In genomic region chr9:65202165-65202754, GRCm38 (mm10) we compare ENCODE assay signal across 9 mouse cellular contexts. TPM values are rescaled to one million over a fixed set of nuclear protein-coding genes. Genes with fewer than 3 reads are reported as not detected.
DNase-seq lines count a peak whose midpoint lies in the region; ATAC-seq and TF ChIP-seq lines count a peak whose summit lies in the region.
"Had no signal": no experiment of that assay in that cellular context is flagged by ENCODE, and none has a peak within 500 bp of the region (broad histone marks: within the 10 kb centered on the region; RNA-seq: fewer than 3 reads in every experiment).

No protein-coding gene starts in this region.

- WGBS in kidney, adult 2 months, result 30% methylated on average over 11 of the region's 11 CpGs
- 21% methylated on average over 11 of the region's 11 CpGs for WGBS in hindbrain, postnatal 0 days
- WGBS in midbrain, embryonic 14.5 days, result 18% methylated on average over 11 of the region's 11 CpGs

- no peak for TF ChIP-seq POLR2A in kidney, adult 2 months (IDR thresholded peaks at IDR 0.05; ENCODE audit: low read depth, low read length)

- peak overlapping the region; percentile 56; the same call in 1 of the 2 replicates for H3K27ac ChIP-seq in kidney, adult 2 months (ENCODE audit: insufficient read depth, low read depth, low read length)
- peak overlapping the region; percentile 97 for H3K27ac ChIP-seq in brown adipose tissue, adult 24 weeks (replicated peaks; ENCODE audit: low read depth, low read length)
- peak overlapping the region; percentile 82 for H3K27ac ChIP-seq in hindbrain, postnatal 0 days
- H3K27ac ChIP-seq in midbrain, embryonic 14.5 days (replicated peaks; ENCODE audit: low read depth, low read length), result peak overlapping the region; percentile 90

- H3K4me3 ChIP-seq in kidney, adult 2 months (ENCODE audit: insufficient read depth, low read depth, low read length), result peak overlapping the region; percentile 53
- peak overlapping the region; percentile 83 for H3K4me3 ChIP-seq in brown adipose tissue, adult 24 weeks (ENCODE audit: insufficient read depth, low read depth, low read length)
- H3K4me3 ChIP-seq in hindbrain, postnatal 0 days (ENCODE audit: low read length), result peak overlapping the region; percentile 41
- H3K4me3 ChIP-seq in midbrain, embryonic 14.5 days (replicated peaks; ENCODE audit: low read depth, low read length), result peak overlapping the region; percentile 42

- peak overlapping the region; percentile 66 for H3K9ac ChIP-seq in hindbrain, postnatal 0 days (replicated peaks; ENCODE audit: low read length)
- peak overlapping the region; percentile 68 for H3K9ac ChIP-seq in midbrain, embryonic 14.5 days (replicated peaks; ENCODE audit: low read length)

- no peaks in the 10 kb centered on the region for H3K27me3 ChIP-seq in kidney, adult 2 months (replicated peaks; ENCODE audit: control insufficient read depth, insufficient read depth, low read length)
- no peaks in the 10 kb centered on the region for H3K27me3 ChIP-seq in hindbrain, postnatal 0 days (ENCODE audit: insufficient read depth, low read length)
- no peaks in the 10 kb centered on the region for H3K27me3 ChIP-seq in midbrain, embryonic 14.5 days (ENCODE audit: control insufficient read depth, insufficient read depth, low read length)
- H3K27me3 ChIP-seq: Patski had no signal

- H3K4me2 ChIP-seq in hindbrain, postnatal 0 days (ENCODE audit: low read depth, low read length), result peak overlapping the region; percentile 67
- H3K4me2 ChIP-seq in midbrain, embryonic 14.5 days (ENCODE audit: low read length), result peak overlapping the region; percentile 63

- peak; percentile 6; the same call in 1 of the 2 replicates for ATAC-seq in hindbrain, postnatal 0 days
- peak; percentile 15; the same call in 1 of the 2 replicates for ATAC-seq in midbrain, embryonic 14.5 days (ENCODE audit: low FRiP score, low TSS enrichment)

- no peaks in the 10 kb centered on the region for H3K36me3 ChIP-seq in kidney, adult 2 months (ENCODE audit: control insufficient read depth, insufficient read depth, low read length)
- no peaks in the 10 kb centered on the region for H3K36me3 ChIP-seq in hindbrain, postnatal 0 days (ENCODE audit: insufficient read depth, low read length)
- no peaks in the 10 kb centered on the region for H3K36me3 ChIP-seq in midbrain, embryonic 14.5 days (ENCODE audit: control insufficient read depth, insufficient read depth, low read length)

- TF ChIP-seq CTCF in kidney, adult 2 months (conservative IDR thresholded peaks at IDR 0.05; ENCODE audit: insufficient read depth, insufficient read length, low read depth, low read length), result no peak
- TF ChIP-seq CTCF in hindbrain, postnatal 0 days (IDR thresholded peaks at IDR 0.05; ENCODE audit: low read depth), result no peak

- peaks cover 5% of the 10 kb centered on the region; the same call in 1 of the 2 replicates for H3K4me1 ChIP-seq in kidney, adult 2 months (ENCODE audit: control insufficient read depth, insufficient read depth, low read length)
- peaks cover 10% of the 10 kb centered on the region for H3K4me1 ChIP-seq in brown adipose tissue, adult 24 weeks (ENCODE audit: control insufficient read depth, insufficient read depth, insufficient read length, low read length)
- no peaks in the 10 kb centered on the region for H3K4me1 ChIP-seq in hindbrain, postnatal 0 days (ENCODE audit: insufficient read depth, low read length)
- no peaks in the 10 kb centered on the region for H3K4me1 ChIP-seq in midbrain, embryonic 14.5 days (ENCODE audit: control insufficient read depth, insufficient read depth, low read length)

- no peak for DNase-seq in kidney, adult 2 months
- DNase-seq in kidney, postnatal 10 days, result no peak
- no peak for DNase-seq in hindbrain, postnatal 0 days (ENCODE audit: low spot score)
- no peak for DNase-seq in midbrain, embryonic 14.5 days
- DNase-seq in cerebellum, postnatal 4 days (ENCODE audit: low spot score in 2 of 2), result no peak
- DNase-seq in adrenal gland, postnatal 36 days, result no peak
- DNase-seq in natural killer cell, adult 2 months (ENCODE audit: low spot score in 2 of 2), result no peak

- H3K9me3 ChIP-seq in hindbrain, postnatal 0 days (ENCODE audit: low read length), result no peaks in the 10 kb centered on the region
- no peaks in the 10 kb centered on the region for H3K9me3 ChIP-seq in midbrain, embryonic 14.5 days (ENCODE audit: control insufficient read depth, low read length)

RNA-seq across cellular contexts. Expression of gene Parp16, which starts 7.1 kb away (rescaled TPM):
- polyA plus RNA-seq in kidney, adult 2 months (2012; rRNA removed), result 11.0 and 11.9 TPM in 2 replicates
- 11.9 and 16.2 TPM in 2 replicates for polyA plus RNA-seq in brown adipose tissue, adult 24 weeks (2012; ENCODE audit: insufficient read depth, insufficient read length, missing spikeins)
- 2.6 and 6.7 TPM in 2 replicates for total RNA-seq in hindbrain, postnatal 0 days (2014; rRNA removed)
- 5.9 and 6.3 TPM in 2 replicates for polyA plus RNA-seq in hindbrain, postnatal 0 days (2015; fragmentation: Nextera tagmentation; extraction: Ambion mirVana)
- polyA plus RNA-seq in midbrain, embryonic 14.5 days (2014; fragmentation: Nextera tagmentation; extraction: Ambion mirVana), result 5.2 and 6.5 TPM in 2 replicates
- total RNA-seq in adrenal gland, postnatal 36 days (2021), result 10 to 100 TPM; 11.8 to 21.2 TPM
